Mouse (Mus musculus): Measurements from ENCODE around the gene B4galnt2.
"Not testable (repeated sequence)": the region's sequence is repeated elsewhere in the genome, so short reads cannot be mapped to it uniquely, and the experiment has no call there.

Gene B4galnt2

DNA sequence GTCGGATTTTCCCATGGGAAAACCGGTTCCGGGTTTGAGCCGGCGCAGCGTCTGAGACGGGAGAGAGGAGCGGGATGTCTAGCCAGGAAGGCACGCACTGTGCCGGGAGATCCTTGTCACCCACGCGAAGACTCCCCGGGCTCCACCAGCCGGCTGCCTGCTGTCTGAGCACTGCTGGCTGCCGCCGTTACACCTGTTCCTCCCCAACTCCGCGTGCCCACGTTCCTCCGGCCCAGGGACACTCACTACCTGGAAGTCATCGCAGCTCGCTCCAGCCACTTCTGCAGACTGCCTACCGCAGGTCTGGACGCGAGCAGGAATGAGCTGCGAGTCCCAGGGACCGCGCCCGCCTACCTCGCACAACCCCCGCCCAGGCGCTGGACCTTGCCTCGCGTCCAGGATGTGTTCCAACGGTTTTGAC, at the start of gene B4galnt2:
B4galnt2 (minus strand) TSS at position 321 of the 421 bp plus-strand sequence.
- DNase-seq = peak; percentile 12 to 47

- no peak for DNase-seq
These were observed 48.6 kb upstream of the B4galnt2 start for GRCm38 (mm10) chr11:95963304-95963703.

GRCm38 (mm10) chr11:95959152-95959551, 44.5 kb upstream of the B4galnt2 start:
- DNase-seq = peak in 1 of 2 experiments; percentile 35

DNA sequence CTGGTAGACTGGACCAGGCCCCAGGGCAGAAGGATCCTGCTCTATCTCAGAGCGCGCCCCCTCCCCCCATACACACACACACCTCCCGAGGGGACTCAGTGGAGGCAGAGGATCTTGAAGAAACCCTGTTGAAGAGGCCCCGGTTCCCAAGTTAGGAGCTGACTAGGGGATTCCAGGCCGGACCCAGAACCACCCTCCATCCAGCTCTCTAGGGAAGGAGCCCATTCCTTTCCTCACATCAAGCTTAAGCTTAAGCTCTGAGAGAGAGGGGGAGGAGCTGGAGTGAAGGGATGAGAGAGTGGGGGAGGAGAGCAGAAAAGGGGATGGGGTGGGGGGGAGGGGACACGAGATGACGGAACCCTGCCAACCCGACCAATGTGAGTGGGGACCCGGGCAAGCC, 43.6 kb upstream of the B4galnt2 start:
- no peak for DNase-seq

DNA sequence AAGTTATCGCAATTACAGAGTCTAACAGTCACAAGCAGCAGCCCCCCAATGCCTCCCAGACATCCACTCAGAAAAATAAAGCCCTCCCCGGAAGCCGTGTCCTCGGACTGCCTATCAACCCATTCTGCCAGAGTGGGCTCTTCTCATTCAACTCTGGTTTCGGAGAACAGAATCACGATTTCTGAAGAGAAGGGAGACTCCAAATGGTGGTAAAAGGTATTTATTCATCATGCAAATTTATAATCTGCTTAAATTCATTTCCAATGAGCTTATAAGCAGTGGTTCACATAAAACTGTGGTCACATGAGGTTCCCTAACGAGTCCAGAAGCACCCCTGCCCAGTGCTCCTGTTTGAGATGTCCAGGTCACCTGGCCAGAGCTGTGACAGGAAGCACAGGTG, 42.7 kb upstream of the B4galnt2 start:
- DNase-seq = no peak

DNA sequence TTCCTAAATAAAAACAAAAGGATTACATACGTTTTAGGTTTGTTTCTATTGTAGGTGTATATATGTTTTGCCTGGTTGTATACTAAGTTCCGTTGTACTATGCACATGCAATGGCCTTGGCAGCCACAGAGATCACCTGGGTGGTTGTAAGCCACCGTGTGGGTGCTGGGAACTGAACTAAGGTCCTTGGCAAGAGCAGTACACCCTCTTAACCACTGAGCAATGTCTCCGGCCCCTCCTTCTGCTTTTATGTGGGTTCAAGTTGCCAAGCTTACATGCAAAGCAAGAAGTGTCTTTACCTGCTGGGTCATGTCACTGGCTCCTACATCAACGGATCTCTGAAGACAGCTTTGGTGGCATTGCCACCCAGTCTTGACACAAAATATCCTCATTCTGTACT, 38.6 kb upstream of the B4galnt2 start:
- no peak for DNase-seq

DNA sequence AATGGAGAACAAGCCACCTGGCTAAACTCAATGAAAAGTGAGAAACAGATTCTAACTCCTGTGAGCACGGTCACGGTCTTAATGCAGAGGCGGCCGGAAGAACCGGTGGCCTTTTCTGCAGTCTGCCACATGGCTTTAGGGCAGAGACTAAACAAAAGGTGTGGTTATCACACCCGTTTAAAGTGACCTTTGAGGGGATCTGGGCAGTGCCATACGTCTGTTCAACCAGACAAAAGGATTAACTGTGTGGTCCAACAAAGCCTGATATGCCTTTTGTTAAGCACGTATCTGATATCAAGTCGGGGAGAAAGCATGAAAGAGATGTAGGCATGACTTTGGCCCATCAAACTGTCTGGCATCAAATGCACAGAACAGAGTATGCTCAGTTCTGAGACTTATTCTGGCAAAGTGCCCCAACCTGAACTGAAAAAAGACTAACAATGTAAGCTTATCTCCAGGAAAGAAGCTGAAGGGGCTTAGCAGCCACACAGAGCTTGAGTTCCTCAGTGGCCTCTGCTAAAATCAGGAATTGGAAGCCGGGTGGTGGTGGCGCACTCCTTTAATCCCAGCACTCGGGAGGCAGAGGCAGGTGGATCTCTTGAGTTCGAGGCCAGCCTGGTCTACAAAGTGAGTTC, 31.3 kb upstream of the B4galnt2 start:
- DNase-seq = no peak

- DNase-seq = peak; percentile 18 to 61
These were observed 25.3 kb upstream of the B4galnt2 start for GRCm38 (mm10) chr11:95939828-95940507.

DNA sequence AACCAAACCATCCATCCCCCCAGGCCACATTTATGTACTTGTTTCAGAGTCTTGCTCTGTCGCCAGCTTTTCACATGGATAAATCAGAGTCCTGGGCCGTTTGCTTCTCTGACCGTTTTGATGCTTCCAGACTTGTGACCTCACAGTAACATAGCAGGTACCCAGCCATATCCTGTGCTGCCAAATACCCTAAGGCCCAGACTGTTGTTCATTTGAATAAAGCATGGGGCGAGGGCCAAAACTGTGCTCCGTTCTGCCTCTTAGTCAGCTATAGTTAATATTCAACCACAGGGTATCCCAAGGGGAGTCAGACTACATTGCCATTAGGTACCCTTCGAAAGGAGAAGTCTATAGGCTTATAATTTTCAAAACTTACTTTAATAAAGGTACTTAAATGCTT, 21.7 kb upstream of the B4galnt2 start:
- peak; percentile 62 to 70 for DNase-seq

GRCm38 (mm10) chr11:95932168-95932567, 17.5 kb upstream of the B4galnt2 start:
- DNase-seq = not testable (repeated sequence)

DNA sequence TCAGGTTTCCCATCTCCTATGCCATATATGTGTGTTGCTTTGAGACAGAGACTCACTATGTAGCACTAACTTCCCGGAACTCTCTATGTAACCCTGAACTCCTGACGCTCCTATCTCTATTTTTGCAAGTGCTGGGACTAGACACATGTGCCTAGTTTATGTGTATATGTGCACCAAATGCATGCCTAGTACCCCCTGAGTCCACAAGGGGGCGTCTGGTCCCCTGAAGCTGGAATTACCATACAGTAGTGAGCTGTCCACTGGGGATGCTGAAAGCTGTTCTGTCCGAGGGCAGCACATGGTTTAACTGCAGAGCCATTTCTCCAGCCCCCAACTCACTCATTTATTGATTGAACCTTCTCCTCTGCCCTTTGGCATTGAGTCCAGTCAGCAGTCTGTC, 11.7 kb upstream of the B4galnt2 start:
- DNase-seq = no peak

GRCm38 (mm10) chr11:95925976-95926375, 11.3 kb upstream of the B4galnt2 start:
- no peak for DNase-seq

DNA sequence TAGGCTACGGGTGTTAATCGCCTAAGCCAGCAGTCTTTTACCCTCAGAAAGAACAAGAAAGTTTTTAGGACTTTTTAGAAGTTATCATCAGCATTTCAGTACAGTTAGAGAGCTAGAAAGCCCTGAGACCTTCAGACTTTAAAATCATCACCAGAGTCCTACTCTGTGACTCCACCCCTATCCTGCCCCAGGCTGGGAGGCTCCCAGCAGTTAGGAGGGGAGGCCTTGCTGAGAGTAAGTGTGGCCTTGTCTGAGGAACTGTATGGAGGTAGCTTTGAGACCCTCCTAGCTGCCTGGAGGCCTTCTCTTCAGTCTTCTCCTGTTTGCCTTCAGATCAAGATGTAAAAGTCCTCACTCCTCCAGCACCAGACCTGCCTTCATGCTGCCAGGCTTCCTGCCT, 9.5 kb upstream of the B4galnt2 start:
- DNase-seq = no peak

DNA sequence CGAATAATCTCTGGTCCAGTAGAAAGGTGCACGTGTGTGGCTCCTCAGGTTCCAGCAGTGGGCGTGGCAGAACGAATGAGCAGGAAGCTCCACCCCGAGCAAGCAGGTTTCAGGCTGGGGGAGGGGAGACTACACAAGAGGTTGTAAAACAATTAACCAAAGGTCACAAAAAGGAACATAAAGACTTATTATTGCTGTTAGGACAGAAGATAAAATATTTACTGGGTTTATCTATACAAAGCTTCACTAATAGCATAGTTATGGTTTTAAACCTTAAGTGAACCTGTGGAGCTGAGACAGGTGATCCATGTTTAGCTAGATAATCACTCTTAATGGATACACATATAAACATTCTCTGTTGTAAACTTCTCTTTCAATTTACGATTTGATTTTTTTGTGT, 8.8 kb upstream of the B4galnt2 start:
- DNase-seq = not testable (repeated sequence)

DNA sequence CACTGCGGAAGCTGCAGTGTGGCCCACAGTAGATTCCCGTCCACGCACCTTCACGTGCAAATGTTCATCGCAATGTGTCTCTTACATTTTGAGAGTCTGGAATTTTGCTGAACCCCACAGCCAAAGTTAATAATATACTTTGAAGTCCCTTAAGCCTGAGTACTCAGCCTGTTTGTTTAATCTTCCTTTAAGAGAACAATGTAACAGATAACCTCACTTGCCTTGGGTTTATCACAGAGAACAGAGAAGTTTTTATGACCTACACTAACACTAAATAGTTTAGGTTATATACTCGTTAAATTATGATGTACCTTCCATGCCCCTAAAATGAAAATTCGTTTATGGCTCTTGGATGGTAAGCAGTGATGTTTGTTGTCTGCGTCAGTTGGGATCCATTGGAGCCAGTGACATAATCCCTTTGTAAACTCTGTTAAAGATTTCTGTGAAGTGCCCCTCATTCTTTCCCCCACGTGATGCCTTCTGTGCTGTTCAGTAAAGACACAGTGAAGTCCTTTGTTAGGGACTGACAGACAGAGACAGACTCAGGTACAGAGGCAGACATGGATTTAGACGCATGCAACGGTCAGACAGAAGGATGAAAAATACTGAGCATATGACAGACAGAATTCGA, 7.4 kb upstream of the B4galnt2 start:
- no peak for DNase-seq

- DNase-seq = no peak
These were observed 1.7 kb upstream of the B4galnt2 start for GRCm38 (mm10) chr11:95916426-95916825.

- DNase-seq = peak in 1 of 2 experiments; percentile 20
These were observed 467 bp upstream of the B4galnt2 start for GRCm38 (mm10) chr11:95915006-95915710.

DNA sequence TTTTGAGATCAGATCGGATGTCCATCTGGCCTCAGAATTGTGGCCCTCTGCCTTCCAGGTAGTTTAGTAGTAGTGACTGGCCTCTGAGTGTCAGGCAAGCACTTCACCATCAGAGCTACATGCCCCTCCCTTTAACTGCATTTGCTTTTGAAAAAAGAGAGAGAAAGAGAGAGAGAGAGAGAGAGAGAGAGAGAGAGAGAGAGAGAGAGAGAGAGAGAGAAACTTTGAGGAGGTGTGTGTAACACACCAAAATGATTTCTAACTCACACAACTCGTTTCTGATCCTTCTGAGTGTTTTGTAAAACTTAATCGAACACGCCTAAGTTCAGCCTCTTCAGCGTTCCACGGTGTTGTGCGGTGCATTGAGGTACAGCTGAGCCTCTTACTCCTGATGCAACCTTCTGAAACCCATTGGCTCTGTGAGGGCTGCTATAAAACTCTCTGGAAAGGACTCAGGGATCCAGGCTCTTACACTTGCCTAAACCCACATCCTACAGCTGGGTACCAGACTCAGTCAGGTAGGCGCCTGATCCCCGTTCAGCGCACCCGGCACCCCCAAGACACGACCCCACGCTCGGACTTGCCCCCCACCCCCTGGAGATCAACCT, 628 bp downstream of the B4galnt2 start:
- no peak for DNase-seq

GRCm38 (mm10) chr11:95911579-95911978, 3.1 kb downstream of the B4galnt2 start:
- DNase-seq = no peak

DNA sequence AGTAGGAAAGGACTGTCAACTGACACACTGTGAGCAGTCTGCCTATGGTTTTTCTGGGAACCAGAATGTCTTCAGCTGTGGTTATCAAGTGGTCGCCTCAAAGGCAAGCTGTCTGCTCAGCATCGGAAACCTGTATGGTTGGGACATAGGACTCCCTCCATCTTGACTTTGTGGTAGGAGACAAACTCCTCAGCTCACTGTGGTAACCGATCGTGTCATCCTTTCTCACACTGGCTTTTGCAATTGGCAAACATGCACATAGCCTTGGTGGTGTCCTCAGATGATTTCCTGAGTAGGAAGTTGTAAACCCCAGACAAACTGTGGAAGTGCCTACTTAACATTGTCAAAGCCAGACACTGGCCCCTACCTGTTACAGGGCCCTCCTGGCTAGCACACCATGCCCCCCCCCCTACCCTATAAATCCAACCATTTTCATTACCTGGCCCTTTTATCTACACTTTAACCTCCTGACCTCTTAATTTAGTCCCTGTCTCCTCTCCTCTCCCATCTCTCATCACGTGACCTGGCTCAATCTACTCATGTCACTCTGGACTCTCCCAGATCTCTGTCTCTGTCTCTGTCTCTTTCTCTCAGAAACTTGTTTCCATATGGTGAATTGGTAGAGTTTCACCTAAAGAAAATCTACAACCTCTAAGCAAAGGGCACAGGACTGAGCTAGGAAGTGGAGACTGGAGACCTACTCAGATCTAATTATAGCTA, 6.7 kb downstream of the B4galnt2 start:
- DNase-seq = no peak

GRCm38 (mm10) chr11:95904290-95904689, 10.4 kb downstream of the B4galnt2 start:
- DNase-seq = peak in 1 of 2 experiments; percentile 46

Measured in kidney, postnatal 36 days (tissue).